Mouse (Mus musculus) gastrocnemius, adult 8-10 months (tissue): ENCODE data around the gene Stk11ip. TPM values are rescaled to one million over a fixed set of nuclear protein-coding genes. Genes with fewer than 3 reads are reported as not detected.
A peak's percentile ranks its signal among the peaks of the same experiment; 100 is the strongest.

Experiments used
- DNase-seq, 2 experiments: peaks; one replicate each; pipeline ENCODE4 v3.0.0; 2022; ENCODE audit warnings: low spot score in 2 of 2
- total RNA-seq, 4 experiments: library from RNA; stranded (reverse); gene quantifications; 2 replicates each; pipeline ENCODE4 v1.2.4; 2022

Stk11ip gene
- total RNA-seq, 4 experiments from 2014 or later = 7.1 to 9.9 (median 8.8) TPM

DNA sequence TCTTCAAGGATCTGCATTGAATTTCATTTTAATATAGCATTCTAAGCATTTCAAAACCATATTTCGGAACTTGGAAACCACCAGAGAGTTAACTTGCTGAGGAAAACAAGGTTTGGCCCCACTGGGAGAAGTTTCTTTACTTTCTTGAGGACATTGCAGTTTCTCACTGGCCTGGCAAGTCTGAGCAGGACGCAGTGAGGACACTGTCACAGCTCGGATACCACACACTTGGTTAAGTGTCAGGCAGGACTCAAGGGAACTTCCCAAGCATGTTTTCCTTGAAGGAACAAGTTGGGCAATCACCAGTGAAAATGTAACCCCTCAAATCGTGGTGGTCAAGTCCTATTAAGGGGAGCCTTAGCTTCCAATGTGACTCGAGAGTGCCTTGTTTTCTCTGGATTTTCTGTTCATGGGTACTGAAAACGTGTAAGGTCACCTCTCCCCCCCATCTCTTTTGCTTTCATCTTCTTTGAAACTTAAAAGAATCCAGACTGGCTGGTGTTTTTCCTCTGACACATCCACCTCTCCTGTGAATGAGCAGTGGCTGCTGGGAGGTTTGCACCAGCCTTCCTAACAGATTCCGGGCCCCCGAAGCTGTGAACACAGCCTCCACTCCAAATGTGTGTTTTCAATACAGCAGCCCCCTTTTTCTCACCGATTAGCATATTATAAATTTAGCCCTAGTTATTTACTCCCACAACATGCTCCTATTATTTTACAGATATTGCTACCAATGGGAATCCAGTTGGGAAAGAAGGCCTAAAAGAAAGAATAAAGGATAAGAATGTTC is 16.9 kb upstream of the Stk11ip start:
- no peak for DNase-seq

DNA sequence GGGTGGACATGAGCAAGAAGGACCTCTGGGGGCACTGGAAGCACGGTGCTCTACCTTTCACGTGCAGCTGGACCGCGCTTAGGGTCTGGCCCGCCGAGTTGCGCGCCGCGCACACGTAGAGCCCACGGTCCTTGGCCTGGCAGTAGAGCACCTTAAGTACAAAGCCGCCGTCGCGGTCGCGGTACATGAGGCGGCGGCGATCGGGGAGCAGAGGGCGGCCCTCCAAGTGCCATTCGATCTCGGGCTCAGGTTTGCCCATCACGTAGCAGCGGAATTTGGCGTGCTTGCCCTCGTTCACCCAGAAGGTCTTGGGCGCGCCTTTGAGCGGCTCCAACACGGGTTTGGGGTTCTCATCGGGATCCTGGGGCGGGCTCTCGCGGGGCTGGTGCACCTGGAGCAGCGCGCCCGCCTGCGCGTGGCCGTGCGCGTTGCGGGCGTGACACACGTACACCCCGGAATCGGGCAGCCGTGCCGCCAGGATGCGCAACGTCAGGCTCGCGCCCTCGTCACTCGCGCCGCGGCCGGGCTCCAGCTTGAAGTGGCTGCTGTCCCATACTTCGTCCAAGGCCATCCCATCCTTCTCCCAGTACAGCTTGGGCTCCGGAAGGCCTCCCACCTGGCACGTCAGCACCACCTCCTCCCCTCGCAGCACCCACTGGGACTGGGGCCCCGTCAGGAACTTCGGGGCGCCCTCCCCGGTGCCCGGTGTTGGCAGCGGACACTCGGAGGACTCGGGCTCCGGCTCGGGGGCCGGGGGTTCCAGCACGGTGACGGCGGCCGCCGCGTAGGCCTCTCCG is 16.0 kb upstream of the Stk11ip start:
- peak; percentile 52 to 68 for DNase-seq

DNA sequence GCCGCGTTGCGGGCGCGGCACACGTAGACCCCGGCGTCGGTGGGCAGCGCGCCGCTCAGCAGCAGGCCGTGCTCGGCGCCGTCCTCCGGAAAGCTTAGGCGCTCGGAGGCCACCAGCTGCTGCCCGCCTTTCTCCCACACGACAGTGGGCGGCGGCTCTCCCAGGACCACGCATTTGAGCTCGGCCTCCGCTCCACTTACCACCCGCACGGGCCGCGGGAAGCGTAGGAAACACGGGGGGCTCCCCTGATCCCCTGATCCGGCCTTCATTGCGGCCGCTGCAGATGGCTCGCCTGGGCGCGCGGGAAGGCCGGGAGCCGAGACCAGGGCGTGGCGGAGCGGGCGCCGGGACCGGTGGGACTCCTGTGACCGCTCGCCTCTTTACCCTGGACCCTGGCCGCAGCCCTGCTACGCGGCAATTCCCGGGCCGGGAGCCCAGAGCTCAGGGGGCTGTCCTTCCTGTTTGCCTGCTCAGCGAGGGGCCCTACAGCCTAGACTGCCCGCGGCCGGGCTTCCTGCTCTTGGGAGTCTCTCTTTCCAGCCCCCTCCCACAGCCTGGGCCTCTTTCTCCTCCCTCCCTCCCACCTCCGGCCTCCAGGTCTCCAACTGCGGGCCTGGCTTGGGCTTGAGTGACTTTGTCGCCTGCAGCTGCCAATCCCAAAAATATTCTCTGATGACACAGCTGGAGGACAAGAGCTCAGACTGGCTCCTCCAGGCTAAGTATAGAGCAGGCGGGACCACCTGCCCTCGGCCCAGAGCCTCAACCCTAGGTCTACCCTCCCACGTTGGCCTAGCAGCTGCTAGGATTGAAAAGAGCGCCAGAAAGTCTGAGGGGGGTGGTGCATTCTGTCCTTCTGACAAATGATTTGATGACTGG is 15.1 kb upstream of the Stk11ip start, which contains the start of gene Obsl1:
TSS of gene Obsl1 (minus strand) at position 497 of the 876 bp plus-strand sequence.
- DNase-seq = peak; percentile 32 to 63

DNA sequence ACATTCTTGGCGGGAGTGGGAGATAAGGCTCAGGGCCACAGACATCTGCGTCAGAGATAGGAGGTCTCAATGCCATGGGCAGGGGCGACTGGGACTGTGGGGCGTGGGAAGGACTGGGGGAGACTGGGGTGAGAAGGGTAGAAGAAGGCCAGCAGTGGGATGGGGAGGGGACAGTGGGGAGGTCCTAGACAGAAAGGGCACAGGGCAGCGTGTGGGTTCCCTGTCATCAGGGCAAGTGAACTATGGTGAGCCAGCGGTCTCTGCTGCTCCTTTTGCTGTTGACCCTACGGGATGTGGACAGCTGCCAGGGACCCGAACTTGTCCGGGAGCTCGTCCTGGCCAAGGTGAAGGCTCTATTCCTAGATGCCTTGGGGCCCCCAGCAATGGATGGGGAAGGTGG is 14.3 kb upstream of the Stk11ip start, which contains the start of gene Inha:
TSS of gene Inha (plus strand) at position 72 of the 400 bp plus-strand sequence.
- DNase-seq = no peak

DNA sequence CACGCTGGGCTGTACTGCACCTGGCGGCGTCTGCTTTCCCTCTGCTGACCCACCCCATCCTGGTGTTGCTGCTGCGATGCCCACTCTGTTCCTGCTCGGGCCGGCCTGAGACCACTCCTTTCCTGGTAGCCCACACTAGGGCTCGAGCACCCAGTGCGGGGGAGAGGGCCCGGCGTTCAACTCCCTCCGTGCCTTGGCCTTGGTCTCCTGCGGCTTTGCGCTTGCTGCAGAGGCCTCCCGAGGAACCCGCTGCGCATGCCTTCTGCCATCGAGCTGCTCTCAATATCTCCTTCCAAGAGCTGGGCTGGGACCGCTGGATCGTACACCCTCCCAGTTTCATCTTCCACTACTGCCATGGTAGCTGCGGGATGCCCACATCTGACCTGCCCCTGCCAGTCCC is 11.7 kb upstream of the Stk11ip start:
- no peak for DNase-seq

DNA sequence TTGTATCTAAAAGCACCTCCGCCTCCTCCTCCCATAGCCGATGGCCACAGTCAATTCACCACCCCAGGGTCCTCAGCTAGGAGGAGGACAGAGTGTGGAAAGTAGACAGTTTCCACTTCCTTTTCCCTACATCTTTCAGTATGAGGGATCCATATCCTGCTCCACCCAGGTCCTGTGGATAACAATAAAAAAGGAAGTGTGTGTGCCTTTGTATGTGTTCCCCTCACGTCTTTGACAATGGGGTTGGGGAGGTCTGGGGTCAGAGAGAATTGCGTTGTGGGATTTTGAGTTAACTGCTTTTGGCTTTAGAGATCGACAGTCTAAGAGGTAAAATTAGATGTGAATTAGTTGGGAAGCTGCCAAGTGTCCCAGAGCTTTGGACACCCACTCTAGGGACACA is 11.2 kb upstream of the Stk11ip start:
- DNase-seq = no peak

DNA sequence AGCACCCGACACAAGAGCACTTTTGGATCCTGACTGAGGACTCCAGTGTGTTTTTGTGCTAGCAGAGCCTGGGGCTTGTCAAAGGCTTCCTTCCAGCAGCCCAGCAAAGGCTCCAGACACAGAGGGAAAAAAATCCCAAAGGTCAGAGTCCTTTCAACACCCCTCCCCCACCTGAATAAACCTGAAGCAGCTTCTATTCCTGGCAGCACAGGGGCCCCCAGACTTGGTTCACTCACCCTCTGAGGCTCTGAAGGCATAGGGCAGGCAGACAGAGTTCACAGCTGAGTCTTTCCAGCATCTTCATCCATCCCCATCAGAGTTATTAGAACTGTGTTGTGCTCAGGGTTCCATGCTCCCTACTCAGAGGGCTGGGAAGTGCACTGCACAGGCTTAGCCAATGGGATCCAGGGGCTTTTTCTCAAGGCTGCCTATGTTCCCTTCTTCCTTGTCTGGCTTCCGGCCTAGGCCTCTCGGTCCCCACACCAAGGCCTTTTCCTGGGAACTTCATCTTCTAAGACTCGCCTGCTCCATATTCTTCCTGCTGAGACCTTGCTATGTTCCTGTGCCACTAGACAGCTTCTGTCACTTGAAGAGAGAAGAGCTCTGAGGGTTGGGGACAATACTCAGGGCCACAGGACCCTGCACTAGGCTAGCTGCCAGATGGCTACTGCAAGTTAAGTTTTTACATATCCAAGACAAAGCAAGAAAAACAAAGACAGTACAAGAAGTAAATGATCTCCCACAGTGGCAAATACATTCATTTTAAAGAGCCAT is 9.7 kb upstream of the Stk11ip start:
- no peak for DNase-seq

DNA sequence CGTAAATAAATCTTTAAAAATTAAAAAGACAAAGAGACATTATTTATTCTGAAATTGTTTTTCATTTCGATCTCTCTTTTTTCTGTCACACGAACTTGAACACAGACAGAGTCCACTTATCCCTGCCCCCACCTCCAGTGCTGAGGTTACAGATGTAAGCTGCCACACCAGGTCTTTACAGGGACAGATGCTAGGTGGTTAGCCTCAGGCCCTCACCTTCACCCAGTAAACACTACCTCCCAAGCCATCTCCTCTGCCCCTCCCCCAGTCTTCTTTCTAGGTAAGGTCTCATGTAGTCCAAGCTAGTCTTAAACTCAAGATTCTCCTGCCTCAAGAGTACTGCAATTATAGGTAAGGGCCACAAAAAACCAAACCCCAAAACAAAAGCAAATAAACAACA is 8.8 kb upstream of the Stk11ip start:
- no peak for DNase-seq

DNA sequence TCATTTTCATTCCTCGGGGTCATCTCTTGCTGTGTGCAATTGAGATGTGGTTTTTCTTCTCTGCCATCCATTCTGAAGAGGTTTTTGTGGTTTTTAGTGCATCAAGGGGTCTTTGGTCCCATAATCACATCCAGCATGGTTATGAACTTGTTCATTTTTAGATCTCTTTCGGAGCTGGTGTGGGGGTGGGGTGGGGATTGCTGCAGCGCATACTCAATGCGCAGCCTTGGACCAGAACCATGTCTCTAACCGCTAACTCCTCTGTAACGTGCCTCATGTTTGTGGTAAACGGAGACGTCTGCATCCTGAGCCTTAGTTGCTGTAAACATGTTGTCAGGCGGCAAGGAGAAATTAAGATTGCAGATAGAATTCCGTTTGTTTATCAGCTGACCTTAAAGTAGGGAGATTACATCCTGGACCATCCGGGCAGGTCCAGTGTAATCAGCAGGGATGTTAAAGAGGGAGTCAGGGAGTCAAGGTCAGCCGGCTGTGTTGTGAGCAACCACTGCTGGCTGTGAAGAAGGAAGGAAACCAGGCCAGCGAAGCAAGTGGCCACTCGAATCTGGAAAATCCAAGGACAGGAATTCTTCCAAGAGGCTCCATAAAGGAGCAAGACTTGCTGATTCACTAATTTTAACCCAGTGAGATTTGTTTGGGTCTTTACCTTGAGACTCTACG is 4.5 kb upstream of the Stk11ip start:
- DNase-seq = no peak

DNA sequence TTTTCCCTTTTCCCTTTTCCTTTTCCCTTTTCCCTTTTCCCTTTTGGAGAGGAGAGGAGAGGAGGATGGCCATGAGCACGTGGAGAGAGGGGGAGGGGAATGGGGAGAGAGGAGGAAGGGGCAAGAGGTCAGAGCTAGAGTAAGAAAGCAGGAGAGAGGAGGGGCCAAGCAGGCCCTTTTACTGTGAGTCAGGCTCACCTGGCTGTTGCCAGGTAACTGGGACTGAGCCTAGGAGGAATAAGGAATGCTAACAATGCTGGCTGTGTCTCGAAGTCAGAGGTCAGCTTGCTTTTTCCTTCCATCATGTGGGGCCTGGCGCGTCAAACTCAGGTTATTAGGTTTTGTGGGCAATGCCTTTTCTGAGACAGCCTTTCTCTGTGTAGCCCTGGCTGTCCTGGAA is 3.3 kb upstream of the Stk11ip start:
- no peak for DNase-seq

DNA sequence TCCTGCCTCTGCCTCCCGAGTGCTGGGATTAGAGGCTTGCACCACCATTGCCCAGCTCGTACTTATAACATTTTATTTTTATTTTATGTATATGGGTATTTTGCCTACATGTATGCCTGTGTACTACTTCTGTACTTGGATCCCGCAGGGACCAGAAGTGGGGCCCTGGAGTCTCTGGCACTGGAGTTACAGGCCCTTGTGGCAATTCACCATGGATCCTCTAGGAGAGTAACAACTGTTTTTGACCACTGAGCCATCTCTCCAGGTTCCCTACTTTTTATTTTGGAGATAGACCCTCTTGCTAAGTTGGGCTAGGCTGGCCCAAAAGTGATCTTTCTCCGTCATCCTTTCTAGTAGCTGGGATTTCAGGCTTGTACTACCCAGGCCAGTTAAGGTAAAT is 2.9 kb upstream of the Stk11ip start:
- no peak for DNase-seq

DNA sequence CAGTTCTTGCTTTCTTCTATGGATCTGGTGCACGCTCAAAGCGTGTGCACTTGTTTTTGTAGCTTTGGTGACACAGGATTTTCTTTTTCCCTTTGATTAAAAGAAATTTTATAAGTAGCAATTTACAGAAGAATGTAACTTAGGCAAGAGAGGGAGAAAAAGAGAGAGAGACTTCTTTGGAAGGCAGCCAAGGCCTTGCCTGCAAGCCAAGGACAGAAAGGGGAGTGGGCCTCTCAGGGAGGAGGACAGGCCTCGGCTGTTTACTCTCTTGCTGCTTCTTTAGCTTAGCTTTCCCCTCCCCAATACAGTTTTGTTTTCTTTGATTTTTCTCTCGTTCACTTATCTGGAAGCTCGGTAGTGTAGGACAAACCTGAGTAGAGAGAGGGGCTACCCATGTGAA is 1.8 kb upstream of the Stk11ip start:
- no peak for DNase-seq

DNA sequence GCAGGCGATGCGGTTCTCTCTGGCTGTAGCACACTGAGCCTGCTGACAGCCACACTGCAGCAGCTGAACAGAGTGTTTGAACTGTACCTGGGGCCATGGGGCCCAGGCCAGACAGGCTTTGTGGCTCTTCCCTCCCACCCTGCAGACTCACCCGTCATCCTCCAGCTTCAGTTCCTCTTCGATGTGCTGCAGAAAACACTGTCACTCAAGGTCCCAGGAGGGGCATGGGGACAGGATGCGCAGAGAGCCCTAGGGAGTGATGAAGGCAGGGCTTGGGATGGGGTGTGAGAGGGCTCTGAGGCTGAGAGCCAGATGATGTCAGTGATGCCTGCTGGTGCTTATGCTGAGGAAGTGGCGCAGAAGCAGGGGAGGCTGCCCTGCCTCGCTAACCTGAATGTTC is 3.4 kb downstream of the Stk11ip start:
- no peak for DNase-seq

DNA sequence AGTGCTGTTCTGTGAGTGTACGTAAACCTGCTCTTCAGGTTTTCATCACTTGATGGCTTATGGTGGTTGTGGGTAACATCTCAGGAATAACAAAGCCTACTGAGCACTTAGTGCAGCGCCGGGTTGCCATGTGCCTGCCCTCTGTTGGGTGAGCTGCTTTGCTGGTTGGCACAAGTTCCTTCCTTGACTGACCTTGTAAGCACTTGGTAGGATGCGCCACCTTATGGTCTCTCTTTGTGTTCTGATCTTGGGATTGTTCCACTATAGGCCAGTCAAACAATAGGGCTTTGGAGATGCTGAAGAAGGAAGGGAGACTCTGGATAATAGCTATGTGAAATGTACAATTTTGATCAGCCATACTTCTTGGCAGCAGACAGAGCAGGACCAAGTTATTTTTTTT is 9.2 kb downstream of the Stk11ip start:
- no peak for DNase-seq

DNA sequence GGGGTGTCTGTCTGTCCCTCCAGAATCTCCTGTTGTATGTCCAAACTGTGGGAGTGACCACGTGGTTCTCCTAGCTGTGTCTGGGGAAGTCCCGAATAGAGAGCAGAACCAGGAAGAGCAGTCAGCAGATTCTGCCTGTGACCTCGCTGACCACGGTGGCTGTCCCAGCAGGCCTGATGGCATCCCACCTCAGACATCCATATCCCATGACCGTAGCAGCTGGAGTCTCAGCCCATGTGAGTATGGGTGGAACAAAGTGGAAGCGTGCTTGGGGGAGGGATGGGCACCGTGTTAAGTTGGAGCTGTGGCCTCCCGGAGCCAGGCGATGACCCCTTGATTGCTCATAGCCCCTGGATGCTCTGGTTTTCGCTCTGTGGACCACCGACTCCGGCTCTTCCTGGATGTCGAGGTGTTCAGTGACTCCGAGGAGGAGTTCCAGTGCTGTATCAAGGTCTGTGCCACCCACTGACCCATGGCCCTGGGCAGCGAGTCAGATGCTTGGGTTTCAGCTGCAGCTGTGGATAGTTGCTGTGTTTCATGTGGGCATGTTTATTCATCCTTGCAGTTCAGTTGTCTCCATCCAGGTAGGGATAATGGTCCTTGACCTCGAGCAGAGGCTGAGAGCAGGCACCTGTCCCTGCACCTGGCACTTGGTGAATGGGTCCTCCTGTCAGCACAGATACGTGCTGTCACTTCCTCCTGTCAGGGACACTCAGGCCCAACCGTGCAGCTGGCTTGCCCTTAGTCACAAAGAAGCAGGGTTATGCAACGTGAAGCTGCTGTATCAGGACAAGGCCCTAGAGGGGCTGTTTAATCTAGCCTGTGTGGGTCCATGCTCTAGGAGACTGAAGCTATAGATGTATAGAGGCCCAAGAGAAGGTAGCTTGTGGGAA is 11.2 kb downstream of the Stk11ip start:
- no peak for DNase-seq

DNA sequence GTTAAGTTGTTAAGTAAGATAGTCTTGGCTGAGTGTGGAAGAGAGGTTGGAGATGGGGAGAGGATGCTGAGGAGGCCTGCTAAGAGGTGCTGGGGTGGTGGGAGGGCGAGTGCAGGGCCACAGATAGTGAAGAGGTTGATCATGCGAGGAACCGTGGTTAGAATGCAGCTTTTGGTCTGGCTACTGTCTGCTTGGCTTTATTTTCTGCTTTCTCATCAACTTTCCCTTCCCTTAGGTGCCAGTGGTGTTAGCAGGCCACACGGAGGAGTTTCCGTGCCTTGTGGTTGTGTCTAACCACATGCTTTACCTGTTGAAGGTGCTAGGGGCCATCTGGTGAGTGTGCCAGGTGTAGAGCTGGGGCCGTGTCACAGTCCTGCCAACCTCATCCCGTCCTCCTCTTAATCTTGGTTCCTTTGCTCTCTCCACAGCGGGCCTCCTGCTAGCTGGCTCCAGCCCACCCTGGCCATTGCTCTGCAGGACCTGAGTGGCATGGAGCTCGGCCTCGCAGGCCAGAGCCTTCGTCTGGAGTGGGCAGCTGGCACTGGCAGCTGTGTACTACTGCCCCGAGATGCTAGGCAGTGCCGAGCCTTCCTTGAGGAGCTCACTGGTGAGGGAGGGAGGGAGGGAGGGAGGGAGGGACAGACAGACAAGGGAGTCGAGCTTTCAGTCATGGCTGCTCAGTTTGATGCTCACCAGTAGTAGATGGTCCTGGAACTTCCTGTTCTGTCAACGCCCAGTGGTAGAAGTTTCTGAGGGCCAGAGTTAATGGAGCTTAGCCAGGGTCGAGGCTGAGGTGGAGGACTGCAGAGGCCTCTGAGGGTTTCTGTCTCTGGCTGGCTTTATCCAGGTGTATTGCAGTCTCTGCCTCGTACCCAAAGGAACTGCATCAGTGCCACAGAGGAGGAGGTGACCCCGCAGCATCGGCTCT is 12.3 kb downstream of the Stk11ip start:
- no peak for DNase-seq

DNA sequence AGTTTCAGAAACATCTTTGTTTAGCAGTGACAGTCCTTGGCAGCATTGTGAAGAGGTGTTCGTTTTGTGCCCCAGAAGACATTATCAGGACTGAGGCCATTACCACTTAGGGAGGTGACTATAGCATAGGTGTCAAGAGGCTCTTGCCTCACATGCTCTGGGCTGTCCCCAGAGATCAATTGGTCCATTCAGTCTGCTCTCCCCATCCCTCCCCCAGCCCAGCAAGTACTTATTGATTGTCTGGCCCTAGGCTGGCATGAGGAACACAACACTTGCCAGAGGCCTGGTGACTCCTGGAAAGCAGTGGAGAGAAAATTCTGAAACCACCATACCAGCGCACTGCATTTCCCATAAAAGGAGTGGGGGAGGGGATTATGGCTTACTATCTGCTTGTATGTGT is 16.3 kb downstream of the Stk11ip start:
- no peak for DNase-seq

DNA sequence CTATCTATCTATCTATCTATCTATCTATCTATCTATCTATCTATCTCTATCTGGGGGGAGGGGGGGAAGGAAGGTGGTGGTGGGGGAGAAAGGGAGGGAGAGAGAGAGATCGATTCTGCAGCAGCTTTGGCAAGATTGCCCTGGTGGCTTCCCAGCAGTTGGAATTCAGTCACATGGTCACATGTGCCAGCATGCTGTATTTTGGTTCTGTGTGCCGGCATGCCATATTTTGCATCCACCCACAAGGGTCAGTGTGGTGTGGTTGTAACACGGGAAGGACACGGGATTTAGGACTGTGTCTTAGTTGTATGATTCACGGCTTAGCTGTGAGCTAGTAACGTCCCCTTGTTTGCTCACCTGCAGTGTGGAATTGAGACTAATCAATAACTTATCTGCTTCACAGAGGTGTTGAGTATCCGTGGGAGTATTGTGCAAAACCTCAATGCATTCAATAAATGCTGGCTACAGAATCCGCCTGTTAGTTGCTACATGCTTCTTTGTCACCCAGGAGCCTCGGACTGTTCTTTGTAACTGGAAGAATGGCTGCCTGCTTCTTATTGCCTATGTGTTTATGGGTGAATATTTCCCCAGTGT is 17.4 kb downstream of the Stk11ip start:
- no peak for DNase-seq
